Mouse (Mus musculus) mature B cell (primary cell): ENCODE measurements around the gene Frmd4b.

ENCODE experiments used
- in situ Hi-C: fragments of 300-500 bp; cut with MboI; formaldehyde crosslinking; loops from 2 replicates; pipeline ENCODE4 v1.14.3; 2019

The Frmd4b gene

DNA sequence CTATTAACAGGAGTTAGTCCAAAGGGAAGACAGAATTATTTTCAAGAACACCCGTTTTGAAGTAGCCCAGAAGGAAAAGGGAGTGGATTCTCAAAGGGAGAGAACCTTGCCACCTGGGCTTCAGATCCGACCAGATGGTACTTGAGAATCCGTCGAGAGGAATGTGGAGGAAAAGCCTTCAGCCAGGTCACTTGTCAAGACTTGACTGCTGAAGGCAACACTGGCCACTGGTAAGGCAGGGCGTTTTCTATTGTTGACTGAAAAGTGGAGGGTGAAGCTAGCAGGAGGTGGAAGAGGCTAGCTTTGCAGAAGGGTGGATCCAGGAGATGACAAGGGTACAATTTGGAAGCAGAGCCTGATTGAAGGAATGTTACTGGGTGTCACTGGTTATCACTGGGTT is 324.4 kb downstream of the Frmd4b start:
- in situ Hi-C loops: loop anchor here (25.0 kb wide), 1 partner anchor 119 kb away; no protein-coding TSS in a partner anchor

- in situ Hi-C loops: loop anchor here (25.0 kb wide), 1 partner anchor 120 kb away; no protein-coding TSS in a partner anchor
Observed at GRCm38 (mm10) chr6:97292096-97292495, 325.2 kb downstream of the Frmd4b start.

DNA sequence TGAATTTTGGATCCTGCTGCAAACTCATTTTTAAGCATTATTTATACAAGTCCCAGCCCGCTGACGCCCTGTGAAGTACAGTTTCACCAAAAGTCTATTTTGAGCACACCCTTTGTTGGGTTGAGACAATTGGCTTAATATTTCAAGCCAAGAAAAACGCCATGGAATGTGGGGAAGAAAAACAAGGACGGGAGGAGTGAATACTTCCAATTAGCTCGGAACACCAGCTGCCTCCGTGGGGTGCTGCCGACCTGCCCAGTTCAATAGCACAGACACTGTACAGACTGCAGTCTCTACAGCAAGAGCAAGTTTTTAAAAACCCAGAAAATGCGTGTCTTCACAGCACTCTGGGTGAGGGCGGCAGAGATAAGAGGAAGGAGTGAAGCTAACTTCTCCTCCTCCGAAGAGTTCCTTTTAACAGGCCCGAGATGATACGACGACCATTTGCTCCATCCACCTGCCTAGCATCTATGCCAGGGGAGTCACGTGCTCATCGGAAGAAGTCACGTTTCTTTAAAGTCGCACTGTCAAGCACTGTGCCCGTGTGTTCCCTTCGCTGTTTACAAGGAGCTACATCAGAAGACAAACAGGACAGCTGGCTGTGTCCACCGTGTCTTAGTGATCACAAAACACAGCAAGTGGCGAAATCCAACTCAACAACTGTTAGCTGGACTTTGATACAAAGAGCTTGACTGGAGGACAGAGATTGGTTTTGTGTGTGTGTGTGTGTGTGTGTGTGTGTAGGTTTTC is 326.0 kb downstream of the Frmd4b start:
- in situ Hi-C loops: loop anchor here (25.0 kb wide), 1 partner anchor 121 kb away; no protein-coding TSS in a partner anchor

DNA sequence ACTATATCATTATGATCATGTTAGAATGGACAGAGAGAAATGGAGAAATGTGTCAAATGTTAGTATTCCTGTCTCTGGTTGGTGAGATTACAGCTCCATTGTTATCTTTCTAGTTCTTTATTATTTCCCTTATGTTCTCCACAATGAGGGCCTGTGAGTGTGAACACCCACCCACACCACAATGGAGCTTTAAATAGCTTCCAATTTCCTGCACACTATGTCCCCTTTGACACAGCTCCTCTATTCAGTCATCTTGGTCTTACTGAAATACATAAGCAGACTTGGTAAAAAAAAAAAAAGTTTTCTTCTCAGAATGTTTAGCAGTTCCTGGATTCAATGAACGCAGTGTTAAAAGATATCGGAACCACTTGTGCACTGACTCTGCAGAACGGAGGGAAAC is 326.7 kb downstream of the Frmd4b start:
- in situ Hi-C loops: loop anchor here (25.0 kb wide), 1 partner anchor 122 kb away; no protein-coding TSS in a partner anchor

DNA sequence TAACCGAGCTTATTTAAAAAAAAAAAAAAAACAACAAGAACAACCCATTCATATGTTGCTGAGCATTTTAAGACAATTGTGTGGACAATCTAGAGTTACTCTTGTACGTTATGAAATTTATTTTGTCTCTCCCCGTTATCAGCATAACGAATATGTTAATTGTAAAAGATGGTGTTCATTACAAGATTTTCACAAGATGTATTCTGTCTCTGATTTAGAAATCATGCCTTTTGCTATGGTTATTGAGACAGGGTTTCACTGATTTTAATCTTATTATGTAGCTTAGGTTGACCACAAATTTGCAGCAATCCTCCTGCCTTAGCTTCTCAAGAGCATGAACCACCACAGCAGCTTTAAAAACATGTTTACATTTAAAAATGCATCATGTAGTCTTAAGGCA is 327.5 kb downstream of the Frmd4b start:
- in situ Hi-C loops: loop anchor here (25.0 kb wide), 1 partner anchor 122 kb away; no protein-coding TSS in a partner anchor

GRCm38 (mm10) chr6:97289316-97289820 is 328.0 kb downstream of the Frmd4b start:
- in situ Hi-C loops: loop anchor here (25.0 kb wide), 1 partner anchor 123 kb away; no protein-coding TSS in a partner anchor

DNA sequence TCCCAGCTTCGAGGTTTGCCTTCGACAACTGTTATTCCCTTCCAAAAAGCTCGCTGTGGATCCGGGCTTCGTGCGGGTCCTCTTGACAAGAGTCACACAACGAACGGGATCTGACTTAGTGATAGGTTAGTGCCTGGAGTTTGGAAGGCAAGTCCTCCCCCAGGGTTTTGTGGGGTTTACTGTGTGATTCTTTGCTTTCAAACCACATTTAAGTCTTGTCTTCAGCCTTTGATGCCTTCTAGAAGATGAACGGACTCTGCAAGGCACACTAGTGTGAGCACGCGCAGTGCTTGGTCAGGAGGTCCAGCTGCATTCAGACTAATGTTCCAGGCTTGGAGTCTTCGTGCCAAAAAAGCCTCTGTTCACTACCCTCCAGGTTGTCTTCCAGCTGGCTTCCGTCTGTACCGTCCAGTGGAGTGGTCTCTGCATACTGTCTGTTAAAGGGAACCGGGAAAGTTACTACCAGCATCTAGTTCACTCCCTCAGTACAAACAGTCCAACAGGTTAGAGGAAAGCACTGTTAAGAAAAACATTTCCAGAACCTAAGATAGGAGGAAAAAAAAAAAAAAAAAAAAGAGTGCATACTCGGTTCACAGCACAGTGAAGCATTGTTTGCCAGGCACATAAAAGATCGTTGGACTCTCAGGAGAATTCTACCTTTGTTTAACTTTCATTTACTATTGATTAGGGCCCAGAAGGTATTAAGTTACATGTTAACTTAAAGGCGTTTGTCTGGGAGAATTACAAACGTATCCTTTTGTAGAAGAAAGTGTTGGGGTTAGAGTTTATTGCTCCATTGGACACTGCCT is 329.1 kb downstream of the Frmd4b start:
- in situ Hi-C loops: loop anchor here (25.0 kb wide), 1 partner anchor 124 kb away; no protein-coding TSS in a partner anchor

- in situ Hi-C loops: loop anchor here (25.0 kb wide), 1 partner anchor 126 kb away; no protein-coding TSS in a partner anchor
Observed at GRCm38 (mm10) chr6:97286332-97286731, 331.0 kb downstream of the Frmd4b start.

- in situ Hi-C loops: loop anchor here (25.0 kb wide), 1 partner anchor 129 kb away; no protein-coding TSS in a partner anchor
Observed at GRCm38 (mm10) chr6:97283676-97284075, 333.7 kb downstream of the Frmd4b start.

DNA sequence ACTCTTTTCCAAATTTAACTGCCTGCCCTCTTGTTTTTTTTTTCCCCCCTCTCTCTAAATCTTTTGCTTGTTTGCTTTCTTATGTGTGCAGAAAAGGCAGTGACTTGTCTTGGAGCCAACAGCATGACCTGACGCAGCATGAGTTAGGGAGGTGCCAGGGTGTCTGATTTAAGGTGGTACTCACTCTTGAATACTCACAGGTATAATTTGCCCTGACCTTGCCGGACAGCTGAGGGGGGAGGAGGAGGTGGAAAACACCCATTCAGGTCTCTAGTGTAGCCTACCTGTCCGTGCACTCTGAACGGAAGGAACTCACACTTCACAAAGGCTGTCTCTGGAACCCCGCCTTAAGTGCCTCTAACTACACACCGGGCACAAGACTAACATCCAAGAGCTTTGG is 338.5 kb downstream of the Frmd4b start:
- in situ Hi-C loops: loop anchor here (5.0 to 25.0 kb wide), 2 partner anchors 133 to 243 kb away; no protein-coding TSS in a partner anchor

GRCm38 (mm10) chr6:97278014-97278787 is 339.1 kb downstream of the Frmd4b start:
- in situ Hi-C loops: loop anchor here (5.0 to 25.0 kb wide), 2 partner anchors 134 to 244 kb away; no protein-coding TSS in a partner anchor

DNA sequence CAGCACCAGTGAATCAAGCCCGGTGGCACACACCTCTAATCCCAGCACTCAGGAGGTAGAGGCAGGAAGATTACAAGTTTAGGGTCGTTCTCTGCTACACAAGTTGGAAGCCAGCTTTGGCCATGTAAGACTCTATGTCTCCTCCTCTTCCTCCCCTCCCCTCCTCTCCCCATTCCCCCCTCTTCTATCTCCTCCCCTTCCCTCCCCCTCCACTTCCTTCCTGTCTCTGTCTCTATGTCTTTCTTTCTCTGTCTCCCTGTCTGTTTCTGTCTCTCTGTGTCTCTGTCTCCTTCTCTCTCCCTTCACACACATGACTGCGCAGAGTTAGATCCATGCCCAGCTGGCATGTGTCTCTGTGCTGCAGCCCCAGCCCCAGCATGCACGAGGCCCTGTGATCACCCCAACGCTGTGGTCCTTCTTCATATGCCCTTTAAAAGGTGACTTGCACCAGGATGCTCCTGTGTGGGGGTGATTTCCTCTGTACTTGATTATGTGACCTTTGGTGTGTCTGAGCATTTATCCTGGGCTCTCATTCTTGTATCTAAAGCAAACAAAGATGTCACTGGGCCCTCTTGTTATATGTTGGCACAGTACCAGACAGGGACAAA is 340.3 kb downstream of the Frmd4b start:
- in situ Hi-C loops: loop anchor here (5.0 to 25.0 kb wide), 2 partner anchors 135 to 245 kb away; no protein-coding TSS in a partner anchor

- in situ Hi-C loops: loop anchor here (5.0 to 25.0 kb wide), 2 partner anchors 136 to 246 kb away; no protein-coding TSS in a partner anchor
Observed at GRCm38 (mm10) chr6:97276366-97276765, 341.0 kb downstream of the Frmd4b start.

GRCm38 (mm10) chr6:97275760-97276159 is 341.6 kb downstream of the Frmd4b start:
- in situ Hi-C loops: loop anchor here (5.0 to 25.0 kb wide), 2 partner anchors 137 to 247 kb away; no protein-coding TSS in a partner anchor

DNA sequence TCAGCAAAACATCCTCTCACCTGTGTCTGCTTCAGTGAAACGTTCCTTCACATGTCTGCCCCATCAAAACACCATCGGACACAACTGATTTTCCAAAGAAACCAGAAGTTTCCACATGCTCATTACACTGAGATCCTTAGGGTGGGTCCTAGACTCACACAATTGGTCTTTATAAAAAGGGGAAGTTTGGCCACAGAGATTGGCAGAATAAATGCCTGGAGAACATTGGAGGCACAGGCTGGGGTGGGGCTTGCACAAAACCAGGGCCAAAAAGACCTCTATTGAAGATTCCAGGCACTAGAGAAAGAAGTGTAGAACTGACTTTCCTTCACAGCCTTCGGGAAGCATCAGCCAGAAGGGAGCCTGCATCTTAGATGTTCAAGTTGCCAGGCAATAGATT is 343.6 kb downstream of the Frmd4b start:
- in situ Hi-C loops: no loop called here

GRCm38 (mm10) chr6:97273058-97273710 is 344.2 kb downstream of the Frmd4b start:
- in situ Hi-C loops: no loop called here

- in situ Hi-C loops: no loop called here
Observed at GRCm38 (mm10) chr6:97272349-97272748, 345.0 kb downstream of the Frmd4b start.

DNA sequence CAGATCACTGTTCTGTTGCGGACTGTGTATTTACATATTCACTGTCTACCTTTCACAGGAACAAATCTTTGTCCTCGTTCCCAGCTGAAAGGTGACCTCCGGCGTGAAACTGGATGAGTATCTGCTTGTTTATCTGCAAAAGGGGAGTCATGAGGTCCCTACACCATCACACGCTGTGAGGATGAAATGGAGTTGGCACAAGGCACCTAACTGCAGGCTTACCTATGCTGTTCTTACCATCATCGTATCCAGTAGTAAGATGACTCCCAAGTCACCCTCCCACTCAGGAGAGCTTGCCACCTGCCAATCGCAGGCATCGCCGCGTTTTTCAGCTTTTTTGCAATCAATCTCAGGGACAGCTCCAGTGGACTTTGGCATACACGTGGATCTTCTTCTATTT is 347.7 kb downstream of the Frmd4b start:
- in situ Hi-C loops: no loop called here

GRCm38 (mm10) chr6:97267132-97267531 is 350.2 kb downstream of the Frmd4b start:
- in situ Hi-C loops: no loop called here

- in situ Hi-C loops: no loop called here
Observed at GRCm38 (mm10) chr6:97266661-97267060, 350.7 kb downstream of the Frmd4b start.
